Mouse (Mus musculus): ENCODE data around the gene Tnfsfm13. TPM values are rescaled to one million over a fixed set of nuclear protein-coding genes. Genes with fewer than 3 reads are reported as not detected.

The Tnfsfm13 gene
- total and polyA plus RNA-seq, 3 experiments: 0.08 TPM; not detected in 2

DNA sequence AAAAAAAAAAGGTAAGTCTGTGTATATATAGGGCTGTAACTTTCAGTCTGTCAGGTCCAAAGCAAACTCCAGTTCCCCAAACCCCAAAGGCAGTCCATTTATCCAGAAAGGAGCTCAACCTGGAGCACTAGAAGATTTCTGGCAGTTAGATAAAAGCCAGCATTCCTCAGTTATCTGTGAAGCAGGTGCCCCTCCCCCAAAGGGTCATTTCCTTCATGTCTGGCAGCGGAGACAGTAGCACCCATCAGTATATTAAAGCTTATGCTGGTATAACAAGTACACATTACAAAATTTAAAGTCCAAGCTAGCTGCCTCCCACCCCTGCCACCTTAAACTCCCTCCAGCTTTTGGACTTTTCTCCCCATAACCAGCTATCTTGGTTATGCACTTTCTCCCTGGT is 3.7 kb upstream of the Tnfsfm13 start:
- TF ChIP-seq CTCF (conservative IDR thresholded peaks at IDR 0.05 in 1 of 2, IDR thresholded peaks at IDR 0.05 in 1 of 2; ENCODE audit: low read depth in 2 of 2, low read length in 2 of 2) (no peak), RAD21 (IDR thresholded peaks at IDR 0.05; ENCODE audit: low read depth, low read length) (no peak), ZMIZ1 (IDR thresholded peaks at IDR 0.05; ENCODE audit: low read depth, low read length) (no peak), CHD2 (IDR thresholded peaks at IDR 0.05; ENCODE audit: low read length) (no peak), JUN (IDR thresholded peaks at IDR 0.05; ENCODE audit: insufficient read depth, low read depth, low read length) (no peak), ZNF384 (IDR thresholded peaks at IDR 0.05; ENCODE audit: low read depth, low read length) (no peak), ETS1 (conservative IDR thresholded peaks at IDR 0.05; ENCODE audit: low read depth, low read length) (no peak), MEF2A (IDR thresholded peaks at IDR 0.05; ENCODE audit: borderline replicate concordance, low read depth, low read length) (no peak), PAX5 (IDR thresholded peaks at IDR 0.05; ENCODE audit: low read length) (no peak), MYC (IDR thresholded peaks at IDR 0.05; ENCODE audit: low read depth, low read length) (no peak), NELFE (IDR thresholded peaks at IDR 0.05; ENCODE audit: low read depth, low read length) (no peak), GABPA (IDR thresholded peaks at IDR 0.05; ENCODE audit: insufficient replicate concordance, low read depth, low read length) (no peak), CHD1 (IDR thresholded peaks at IDR 0.05; ENCODE audit: low read depth, low read length) (no peak), POLR2A (IDR thresholded peaks at IDR 0.05; ENCODE audit: low read depth, low read length) (no peak)
- H3K27me3 ChIP-seq (replicated peaks): peaks cover 5% of the 10 kb centered on the region
- peaks cover 5% of the 10 kb centered on the region for H3K9me3 ChIP-seq (replicated peaks; ENCODE audit: low read length)
- no peaks in the 10 kb centered on the region for H3K79me2 ChIP-seq (replicated peaks; ENCODE audit: control insufficient read depth, extremely low read depth, insufficient read depth, poor library complexity, severe bottlenecking)
- no peaks in the 10 kb centered on the region; a peak in 1 of 4 replicates for H3K4me1 ChIP-seq (ENCODE audit: control insufficient read depth in 1 of 2, insufficient read depth in 2 of 2)
- H3K4me2 ChIP-seq (ENCODE audit: insufficient read depth, low read depth, poor library complexity, severe bottlenecking): no peak overlapping the region
- DNase-seq (ENCODE audit: extremely low read depth): no peak
- no peak overlapping the region for H3K4me3 ChIP-seq (replicated peaks in 1 of 3; ENCODE audit: low read depth in 2 of 3, low read length in 2 of 3, poor library complexity in 1 of 3)
- no peak overlapping the region for H3K9ac ChIP-seq (ENCODE audit: insufficient read depth, low read depth)
- in situ Hi-C loops (cut with MboI; ENCODE audit: low pct_ligation_motif_present, low pct_unique_long_range_greater_than_20kb, low sequenced_read_pairs) (no loop called here), dilution Hi-C loops (cut with MboI; ENCODE audit: extremely low pct_ligation_motif_present, extremely low pct_unique_long_range_greater_than_20kb, low sequenced_read_pairs) (no loop called here)
- H3K36me3 ChIP-seq (replicated peaks in 1 of 2; ENCODE audit: control insufficient read depth in 1 of 2, insufficient read depth in 1 of 2, low read length in 1 of 2): no peaks in the 10 kb centered on the region
- H3K27ac ChIP-seq (ENCODE audit: insufficient read depth, low read depth): no peak overlapping the region

DNA sequence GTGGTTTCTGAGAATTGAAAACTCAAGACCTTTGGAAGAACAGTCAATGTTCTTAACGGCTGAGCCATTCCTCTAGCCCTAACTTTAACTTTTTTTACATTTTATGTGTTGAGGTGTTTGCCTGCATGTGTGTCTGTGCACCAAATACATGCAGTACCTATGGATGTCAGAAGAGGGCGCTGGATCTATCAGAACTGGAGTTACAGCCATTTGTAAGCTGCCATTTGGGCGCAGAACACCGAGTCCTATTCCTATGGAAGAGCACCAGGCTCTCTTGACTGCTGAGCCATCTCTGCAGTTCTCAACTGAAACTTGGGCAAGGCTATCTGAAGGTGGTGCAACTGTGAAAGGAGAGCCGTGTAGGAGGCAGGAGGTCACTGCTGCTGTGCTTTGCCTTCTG is 2.7 kb upstream of the Tnfsfm13 start:
- dilution Hi-C loops (cut with MboI; ENCODE audit: extremely low pct_ligation_motif_present, extremely low pct_unique_long_range_greater_than_20kb, low sequenced_read_pairs): no loop called here
- H3K4me3 ChIP-seq (replicated peaks in 1 of 3; ENCODE audit: low read depth in 2 of 3, low read length in 2 of 3, poor library complexity in 1 of 3): no peak overlapping the region
- DNase-seq (ENCODE audit: extremely low read depth): no peak
- in situ Hi-C loops (cut with MboI; ENCODE audit: low pct_ligation_motif_present, low pct_unique_long_range_greater_than_20kb, low sequenced_read_pairs): no loop called here
- no peak for TF ChIP-seq SIN3A (IDR thresholded peaks at IDR 0.05; ENCODE audit: low read length)
- peak; percentile 19 to 35; a peak in 2 of 4 replicates for TF ChIP-seq CTCF (conservative IDR thresholded peaks at IDR 0.05 in 1 of 2, IDR thresholded peaks at IDR 0.05 in 1 of 2; ENCODE audit: low read depth in 2 of 2, low read length in 2 of 2)
- no peak for TF ChIP-seq SMC3 (IDR thresholded peaks at IDR 0.05; ENCODE audit: low read depth, low read length)
- no peak for TF ChIP-seq MXI1 (IDR thresholded peaks at IDR 0.05; ENCODE audit: low read depth, low read length)
- no peak for TF ChIP-seq ZNF384 (IDR thresholded peaks at IDR 0.05; ENCODE audit: low read depth, low read length)
- H3K9ac ChIP-seq (ENCODE audit: insufficient read depth, low read depth): no peak overlapping the region
- no peaks in the 10 kb centered on the region; a peak in 1 of 4 replicates for H3K4me1 ChIP-seq (ENCODE audit: control insufficient read depth in 1 of 2, insufficient read depth in 2 of 2)
- peaks cover 3% of the 10 kb centered on the region for H3K27me3 ChIP-seq (replicated peaks)
- H3K9me3 ChIP-seq (replicated peaks; ENCODE audit: low read length): peaks cover 5% of the 10 kb centered on the region
- no peaks in the 10 kb centered on the region for H3K36me3 ChIP-seq (replicated peaks in 1 of 2; ENCODE audit: control insufficient read depth in 1 of 2, insufficient read depth in 1 of 2, low read length in 1 of 2)
- no peak overlapping the region for H3K27ac ChIP-seq (ENCODE audit: insufficient read depth, low read depth)
- no peaks in the 10 kb centered on the region for H3K79me2 ChIP-seq (replicated peaks; ENCODE audit: control insufficient read depth, extremely low read depth, insufficient read depth, poor library complexity, severe bottlenecking)
- no peak overlapping the region for H3K4me2 ChIP-seq (ENCODE audit: insufficient read depth, low read depth, poor library complexity, severe bottlenecking)

Measured in CH12.LX (cell line).